Mouse (Mus musculus) lung, postnatal 36 days (tissue): ENCODE measurements around the gene Hyal1.

Experiments used
- DNase-seq: peaks from one replicate; pipeline ENCODE4 v3.0.0; 2022; ENCODE audit warnings: mixed read lengths

Gene Hyal1

DNA sequence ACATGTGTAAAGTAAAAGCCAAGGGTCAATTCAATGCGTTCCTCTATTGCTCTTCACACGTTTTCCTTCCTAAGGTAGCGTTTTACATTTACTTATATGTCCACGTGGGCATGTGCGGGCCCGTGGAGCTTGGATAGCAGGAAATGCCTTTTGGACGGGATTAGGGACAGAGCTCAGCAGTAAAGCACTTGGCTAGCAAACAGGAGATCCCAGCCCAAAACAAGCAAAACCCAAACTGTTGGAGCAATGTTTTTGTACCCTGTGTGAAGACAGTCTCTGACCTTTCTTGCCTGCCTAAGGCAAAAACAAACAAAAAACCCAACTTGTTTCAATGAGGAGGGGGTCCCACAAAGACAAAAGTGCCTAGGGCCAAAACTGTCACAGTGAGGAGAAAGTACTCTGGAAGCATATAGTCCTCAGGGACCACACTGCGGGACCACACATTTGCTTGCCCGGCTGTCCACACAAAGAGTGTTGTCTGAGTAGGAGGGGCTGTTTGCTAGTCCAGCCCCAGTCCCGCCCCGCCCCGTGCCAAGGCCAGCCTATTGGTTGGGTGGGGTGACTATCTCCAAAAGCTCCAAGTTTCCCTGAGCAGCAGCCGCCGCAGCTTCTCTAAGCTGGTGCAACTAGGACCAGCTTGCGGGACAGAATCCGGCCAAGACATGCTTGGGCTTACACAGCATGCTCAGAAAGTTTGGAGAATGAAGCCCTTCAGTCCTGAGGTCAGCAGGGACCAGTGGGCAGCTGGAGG is at the start of gene Hyal1:
Hyal1 (plus strand) TSS at position 571 of the 751 bp plus-strand sequence.
- DNase-seq: peak; percentile 91

DNA sequence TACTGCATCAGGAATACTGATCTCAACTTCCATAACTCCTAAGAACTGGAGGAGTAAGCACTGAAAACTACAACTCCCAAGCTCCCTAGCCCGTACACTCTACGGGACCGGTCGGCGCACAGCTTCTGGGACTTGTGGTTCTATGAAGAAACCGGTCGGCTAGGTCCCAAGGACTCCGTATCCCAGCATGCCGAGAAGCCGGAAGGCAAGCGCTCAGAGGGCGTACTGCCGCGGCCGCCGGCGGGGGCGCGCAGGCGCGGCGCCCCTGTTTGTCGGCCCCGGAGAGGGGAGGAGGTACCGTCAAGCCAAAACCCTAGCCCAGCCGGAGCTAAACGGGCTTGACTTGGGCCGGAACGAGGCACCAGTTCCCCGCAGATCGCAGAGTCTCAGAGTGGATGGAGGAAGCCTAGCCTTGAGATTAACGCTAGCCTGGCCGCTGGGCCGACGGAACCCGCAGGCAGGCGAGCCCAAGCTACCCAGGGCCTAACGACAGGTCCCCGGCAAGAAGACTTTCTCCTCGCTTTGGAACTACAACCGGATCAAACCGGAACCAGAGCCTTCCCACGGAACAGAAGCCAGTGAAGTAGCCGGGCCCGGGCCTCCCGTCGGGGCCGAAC is 42.8 kb upstream of the Hyal1 start, which contains the start of gene Tmem115:
Tmem115 (plus strand) TSS at position 155 of the 617 bp plus-strand sequence.
- peak; percentile 98 for DNase-seq

DNA sequence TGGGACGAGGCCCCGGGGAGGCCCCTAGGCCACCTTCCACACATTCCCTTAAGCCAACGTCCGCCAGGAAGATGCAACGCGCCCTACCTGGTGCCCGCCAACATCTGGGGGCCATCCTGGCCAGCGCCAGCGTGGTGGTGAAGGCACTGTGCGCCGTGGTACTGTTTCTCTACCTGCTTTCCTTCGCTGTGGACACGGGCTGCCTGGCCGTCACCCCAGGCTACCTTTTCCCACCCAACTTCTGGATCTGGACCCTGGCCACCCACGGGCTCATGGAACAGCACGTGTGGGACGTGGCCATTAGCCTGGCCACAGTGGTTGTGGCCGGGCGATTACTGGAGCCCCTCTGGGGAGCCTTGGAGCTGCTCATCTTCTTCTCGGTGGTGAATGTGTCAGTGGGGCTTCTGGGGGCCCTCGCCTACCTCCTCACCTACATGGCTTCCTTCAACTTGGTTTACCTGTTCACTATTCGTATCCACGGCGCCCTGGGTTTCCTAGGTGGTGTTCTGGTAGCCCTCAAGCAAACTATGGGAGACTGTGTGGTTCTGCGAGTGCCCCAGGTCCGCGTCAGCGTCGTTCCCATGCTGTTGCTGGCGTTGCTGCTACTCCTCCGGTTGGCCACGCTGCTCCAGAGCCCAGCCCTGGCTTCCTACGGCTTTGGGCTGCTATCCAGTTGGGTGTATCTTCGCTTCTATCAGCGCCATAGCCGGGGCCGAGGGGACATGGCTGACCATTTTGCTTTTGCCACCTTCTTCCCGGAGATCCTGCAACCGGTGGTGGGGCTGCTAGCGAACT is 42.1 kb upstream of the Hyal1 start:
- DNase-seq: no peak

DNA sequence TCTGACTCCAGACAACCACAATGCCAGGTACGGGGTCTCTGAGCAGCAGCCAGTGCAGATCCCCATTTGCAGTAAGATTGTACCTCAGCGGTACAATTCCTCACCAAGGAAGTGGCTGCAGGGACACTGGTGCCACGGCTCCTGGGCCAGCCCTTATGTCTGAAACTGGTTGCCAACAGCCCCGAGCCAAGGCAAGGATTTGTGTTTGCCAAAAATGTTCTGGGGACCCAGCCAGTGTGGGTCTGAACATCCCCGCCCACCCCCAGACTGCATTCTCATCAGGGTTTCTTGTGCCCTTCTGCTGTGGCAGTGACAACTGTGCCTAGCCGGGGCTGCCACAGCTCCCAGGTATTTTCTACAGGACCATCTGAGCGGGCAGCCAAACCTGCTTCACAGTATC is 38.5 kb upstream of the Hyal1 start:
- no peak for DNase-seq

DNA sequence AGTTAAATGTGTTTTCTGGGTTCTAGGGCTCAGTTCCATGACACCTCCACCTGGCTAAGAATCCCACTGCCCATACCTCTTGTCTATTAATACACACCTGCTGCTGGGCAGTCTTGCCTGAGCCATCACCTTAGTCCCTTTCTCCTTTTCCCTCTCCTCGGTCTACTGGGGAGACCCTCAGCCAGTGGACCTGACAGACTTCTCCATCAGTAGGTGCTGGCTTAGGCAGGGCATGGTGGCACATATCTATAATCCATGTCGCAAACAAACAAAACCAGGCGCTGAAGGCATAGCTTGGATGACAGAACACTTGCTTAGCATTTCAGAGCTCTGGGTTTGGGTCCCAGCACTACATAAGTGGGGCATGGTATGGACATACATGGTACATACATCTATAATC is 38.0 kb upstream of the Hyal1 start:
- no peak for DNase-seq

DNA sequence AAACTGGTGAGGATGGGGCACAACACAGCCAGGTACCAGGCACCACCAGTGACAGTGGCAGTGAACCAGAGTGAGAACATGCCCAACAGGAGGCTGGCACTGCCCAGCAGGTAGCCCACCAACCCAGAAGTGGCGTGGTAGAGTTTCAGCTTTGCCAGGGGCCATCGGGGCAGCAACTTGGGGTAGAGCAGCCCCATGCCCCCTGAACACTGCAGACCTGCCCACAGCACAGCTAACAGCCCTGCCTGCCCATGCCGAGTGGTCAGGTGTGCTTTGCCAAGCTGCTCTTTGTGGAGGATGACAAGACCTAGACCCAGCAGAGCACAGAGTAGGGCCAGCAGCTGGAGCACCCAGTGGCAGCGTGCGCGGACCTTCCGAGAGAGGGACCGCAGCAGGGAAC is 36.8 kb upstream of the Hyal1 start:
- DNase-seq: no peak

DNA sequence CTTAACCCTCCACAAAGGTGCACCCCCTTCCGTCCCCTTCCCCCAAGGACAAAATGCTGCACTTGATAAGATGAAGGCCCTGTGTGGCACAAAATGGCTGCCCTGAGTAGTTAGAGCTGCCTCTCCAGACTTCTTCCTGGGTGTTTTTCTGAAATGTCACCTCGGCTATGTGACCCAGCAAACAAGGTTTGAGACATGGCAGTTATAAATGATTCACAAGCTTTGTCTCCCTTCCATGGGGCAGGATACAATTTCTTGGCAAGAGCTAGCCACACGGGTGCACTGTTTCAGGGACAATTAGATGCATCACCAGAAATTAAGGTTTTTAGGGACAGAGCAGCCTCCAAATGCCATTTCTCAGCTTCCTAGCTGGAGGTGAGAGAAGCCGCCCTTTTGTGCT is 36.3 kb upstream of the Hyal1 start:
- no peak for DNase-seq

DNA sequence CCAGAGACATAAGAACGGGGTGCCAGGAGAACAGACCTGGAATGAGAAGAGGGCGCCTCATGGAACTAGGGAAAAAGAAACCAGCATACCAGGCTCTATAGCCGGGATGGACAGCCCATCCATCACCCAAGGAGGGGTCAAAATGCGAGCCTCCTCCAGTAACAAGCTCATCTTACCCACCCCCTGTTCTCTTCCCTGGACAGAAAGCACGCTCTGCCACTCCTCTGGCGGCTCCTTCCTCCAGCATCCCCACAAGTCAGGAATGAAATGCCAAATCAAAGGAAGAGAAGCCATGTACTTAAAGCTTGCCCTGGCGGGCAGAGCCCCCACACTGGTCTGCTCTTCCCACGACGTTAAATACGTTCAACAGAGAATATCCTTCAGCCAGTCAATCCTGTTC is 35.7 kb upstream of the Hyal1 start:
- no peak for DNase-seq

DNA sequence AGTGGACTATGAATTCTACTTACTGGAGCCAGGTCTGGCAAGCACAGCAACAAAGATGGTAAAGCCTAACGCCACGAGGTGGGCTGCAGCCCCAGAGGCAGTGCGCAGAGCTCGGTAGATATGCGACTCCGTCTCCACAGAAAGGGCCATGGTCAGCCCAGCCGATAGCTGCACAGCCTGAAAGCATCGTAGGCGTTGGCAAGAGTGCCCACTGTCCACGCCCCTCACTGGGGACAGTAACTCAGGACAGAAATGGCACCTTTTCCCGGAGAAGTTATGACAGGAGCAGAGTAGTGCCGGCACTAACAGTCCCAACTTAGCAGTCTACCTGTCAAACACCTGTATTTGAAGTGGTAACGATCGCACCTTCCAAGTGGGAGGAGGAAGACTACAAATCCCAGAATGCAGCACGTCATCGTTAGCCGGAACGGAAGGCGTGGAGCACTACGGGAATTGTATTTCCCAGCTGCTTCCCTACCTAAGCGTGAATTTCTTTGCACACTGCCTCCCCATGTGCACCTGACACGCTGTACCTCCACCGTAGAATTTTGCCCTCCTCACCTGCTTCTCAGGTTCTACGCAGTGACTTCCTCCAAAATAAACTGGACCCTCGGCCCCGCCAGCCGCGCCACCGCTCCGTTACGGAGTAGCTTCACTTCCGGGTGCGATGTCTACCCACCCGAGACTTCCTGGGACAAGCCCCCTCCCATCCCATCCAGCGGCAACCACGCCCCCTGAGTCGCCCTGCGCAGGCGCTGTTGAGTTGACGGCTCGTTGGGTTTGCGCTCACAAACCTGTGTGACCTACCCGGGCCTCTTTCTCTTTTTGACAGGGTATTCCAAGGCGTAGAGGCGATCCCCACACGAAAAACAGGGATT is 35.0 kb upstream of the Hyal1 start, which contains the start of the genes Cyb561d2 and Nprl2:
Cyb561d2 (minus strand) TSS at position 720 of the 878 bp plus-strand sequence.
Nprl2 (plus strand) TSS at position 753 of the 878 bp plus-strand sequence.
- peak; percentile 96 for DNase-seq

DNA sequence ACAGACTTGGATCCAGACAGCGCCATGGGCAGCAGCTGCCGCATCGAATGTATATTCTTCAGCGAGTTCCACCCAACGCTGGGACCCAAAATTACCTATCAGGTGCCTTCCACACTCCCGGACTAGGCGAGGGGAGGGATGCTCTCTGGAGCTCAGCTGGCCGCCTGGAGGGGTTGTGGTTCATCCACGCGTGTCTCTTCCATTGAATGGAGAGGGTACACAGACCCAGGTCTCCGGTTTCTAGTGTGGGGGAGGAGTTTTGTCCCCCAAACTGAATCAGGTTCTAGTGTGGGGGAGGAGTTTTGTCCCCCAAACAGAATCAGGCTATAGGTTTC is 34.4 kb upstream of the Hyal1 start:
- DNase-seq: no peak

DNA sequence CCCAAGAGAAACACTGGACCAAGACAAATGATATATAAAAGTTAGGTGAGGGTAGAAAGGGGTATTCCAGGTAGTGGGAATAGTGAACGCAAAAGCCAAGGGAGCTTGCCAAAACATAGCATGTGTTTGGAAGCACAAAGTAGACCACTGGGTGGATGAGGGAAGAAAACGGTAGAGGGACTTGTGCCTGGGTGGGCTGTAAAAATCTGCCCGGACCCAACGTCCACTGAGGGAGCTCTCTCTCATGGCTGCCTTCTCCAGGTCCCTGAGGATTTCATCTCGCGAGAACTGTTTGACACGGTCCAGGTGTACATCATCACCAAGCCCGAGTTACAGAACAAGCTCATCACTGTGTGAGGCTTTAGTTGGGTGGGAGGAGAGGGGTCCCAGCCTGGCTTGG is 34.0 kb upstream of the Hyal1 start:
- no peak for DNase-seq

DNA sequence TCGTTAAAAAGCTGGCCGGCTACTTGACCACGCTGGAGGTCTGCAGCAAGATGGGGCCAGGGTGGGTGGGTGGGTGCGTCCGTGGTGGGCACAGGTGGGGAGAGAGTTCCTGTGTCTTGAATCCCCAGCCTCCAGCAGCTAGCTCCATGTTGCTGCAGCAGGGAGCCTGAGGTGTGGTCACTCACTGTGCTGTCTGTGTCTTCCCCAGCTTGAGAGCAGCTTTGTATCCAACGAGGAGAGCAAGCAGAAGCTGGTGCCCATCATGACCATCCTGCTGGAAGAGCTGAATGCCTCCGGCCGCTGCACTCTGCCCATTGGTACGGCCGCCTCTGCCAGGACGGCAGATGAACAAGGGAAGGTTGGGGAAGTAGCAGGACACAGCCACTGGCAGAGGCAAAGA is 33.4 kb upstream of the Hyal1 start:
- no peak for DNase-seq

DNA sequence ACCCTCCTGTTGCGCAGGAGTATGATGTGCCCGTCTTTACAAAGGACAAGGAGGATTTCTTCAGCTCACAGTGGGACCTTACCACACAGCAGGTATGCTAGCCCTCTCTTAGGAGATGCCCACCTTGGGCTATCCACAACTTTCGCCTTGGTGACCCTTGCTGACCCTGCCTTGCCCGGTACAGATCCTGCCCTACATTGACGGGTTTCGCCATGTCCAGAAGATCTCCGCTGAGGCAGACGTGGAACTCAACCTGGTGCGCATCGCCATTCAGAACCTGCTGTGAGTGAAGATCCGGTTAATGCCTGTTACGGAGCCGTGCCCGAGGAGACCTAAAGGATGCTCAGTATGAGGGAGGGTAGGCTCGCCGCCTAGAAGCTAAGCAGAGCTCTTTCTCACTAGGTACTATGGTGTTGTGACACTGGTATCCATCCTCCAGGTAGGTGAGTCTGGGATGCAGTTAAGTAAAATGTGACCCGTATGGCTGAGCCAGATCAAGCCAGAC is 32.5 kb upstream of the Hyal1 start:
- no peak for DNase-seq

DNA sequence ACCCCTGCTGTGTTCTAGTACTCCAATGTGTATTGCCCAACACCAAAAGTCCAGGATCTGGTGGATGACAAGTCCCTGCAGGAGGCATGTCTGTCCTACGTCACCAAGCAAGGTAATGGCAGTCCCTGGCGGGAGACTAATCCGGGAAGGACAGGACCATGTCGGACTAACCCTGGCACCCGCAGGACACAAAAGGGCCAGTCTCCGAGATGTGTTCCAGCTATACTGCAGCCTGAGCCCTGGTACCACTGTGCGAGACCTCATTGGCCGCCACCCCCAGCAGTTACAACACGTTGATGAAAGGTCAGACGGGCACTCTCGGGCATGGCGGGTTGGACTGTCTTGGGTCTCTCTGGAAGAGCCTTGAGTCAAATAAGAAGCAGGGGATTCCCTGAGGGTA is 32.0 kb upstream of the Hyal1 start:
- DNase-seq: no peak

DNA sequence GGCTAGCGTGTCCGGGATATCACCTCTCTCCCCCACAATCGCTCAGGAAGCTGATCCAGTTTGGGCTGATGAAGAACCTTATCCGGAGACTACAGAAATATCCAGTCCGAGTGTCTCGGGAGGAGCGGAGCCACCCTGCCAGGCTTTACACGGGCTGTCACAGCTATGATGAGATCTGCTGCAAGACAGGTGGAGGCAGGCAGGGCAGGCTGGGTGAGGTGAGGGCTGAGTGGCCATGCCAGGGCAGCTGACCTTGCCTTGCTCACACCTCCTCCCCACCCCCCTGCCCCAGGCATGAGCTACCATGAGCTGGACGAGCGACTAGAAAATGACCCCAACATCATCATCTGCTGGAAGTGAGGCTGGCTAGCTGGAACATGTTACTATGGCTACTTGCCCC is 31.5 kb upstream of the Hyal1 start:
- DNase-seq: no peak

DNA sequence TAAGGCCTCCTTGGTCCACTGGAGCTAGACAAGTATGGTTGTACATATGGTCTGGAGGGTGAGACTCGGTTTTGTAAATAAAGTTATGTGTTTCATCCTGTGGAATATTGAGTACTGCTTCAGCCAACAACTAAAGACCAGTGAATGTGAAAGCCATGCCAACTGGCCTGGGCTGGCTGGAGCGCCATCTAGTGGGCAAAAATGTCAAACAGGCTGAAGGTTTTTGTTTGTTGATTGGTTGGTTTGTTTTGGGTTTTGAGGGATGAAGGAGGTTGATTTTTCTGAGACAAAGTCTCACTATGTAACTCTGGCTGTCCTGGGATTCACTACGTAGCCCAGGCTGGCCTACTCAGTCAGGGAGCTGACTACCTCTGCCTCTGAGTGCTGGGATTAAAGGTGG is 31.1 kb upstream of the Hyal1 start:
- DNase-seq: peak; percentile 86

DNA sequence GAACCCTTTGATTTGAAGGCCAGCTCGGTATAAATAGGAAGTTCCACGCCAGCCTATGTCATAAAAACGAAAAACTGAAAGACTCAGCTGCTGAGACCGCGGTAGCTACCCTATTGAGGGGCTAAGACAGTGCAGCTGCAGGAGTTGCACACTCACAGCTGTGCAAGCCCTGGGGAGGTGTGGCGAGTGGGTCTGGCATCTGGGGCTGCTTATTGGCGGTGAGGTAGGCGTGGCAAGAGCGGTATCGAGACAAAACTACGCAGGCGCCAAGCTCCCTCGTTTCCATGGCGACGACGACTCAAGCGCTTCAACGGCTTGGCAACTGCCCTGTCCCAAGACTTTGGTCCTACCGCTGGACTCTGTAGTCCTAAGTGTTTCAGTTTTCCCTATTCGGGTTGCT is 29.7 kb upstream of the Hyal1 start, which contains the start of gene Zmynd10:
Zmynd10 (plus strand) TSS at position 273 of the 400 bp plus-strand sequence.
- peak; percentile 96 for DNase-seq

DNA sequence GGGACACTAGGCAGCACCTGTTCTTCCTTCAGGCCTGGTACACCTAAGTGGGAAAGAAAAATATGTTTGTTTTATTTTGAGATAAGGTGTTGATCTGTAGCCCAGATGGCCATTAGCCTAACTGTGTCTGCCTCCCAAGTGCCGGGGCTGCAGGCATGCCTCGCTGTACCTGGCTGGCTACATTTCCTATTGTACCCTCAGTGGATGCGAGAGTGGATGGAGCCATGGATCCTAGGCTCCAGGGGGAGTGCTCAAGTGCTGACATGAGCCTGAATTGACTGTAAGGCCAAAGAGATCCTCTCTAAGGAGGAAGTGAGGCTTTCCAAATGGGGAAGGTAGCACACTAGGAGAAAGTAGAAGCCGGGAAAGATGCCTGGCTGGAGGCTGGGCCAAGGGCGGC is 28.8 kb upstream of the Hyal1 start:
- DNase-seq: no peak

DNA sequence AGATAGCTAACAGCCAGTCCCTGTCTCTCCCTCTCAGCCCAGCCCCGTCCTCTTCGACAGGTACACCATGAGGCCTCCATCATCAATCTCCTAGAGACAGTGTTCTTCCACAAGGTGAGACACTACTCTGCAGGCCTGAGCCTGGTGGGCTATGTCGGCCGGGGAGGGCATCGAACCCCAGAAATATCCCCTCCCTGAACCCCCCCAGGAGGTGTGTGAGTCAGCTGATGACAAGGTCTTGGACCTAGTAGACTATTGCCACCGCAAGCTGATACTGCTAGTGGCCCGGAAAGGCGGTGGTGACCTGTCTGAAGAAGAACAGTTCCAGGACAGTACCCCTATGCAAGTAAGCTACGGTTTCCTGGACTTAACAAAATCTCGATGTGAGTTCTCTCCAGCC is 27.9 kb upstream of the Hyal1 start:
- DNase-seq: no peak

DNA sequence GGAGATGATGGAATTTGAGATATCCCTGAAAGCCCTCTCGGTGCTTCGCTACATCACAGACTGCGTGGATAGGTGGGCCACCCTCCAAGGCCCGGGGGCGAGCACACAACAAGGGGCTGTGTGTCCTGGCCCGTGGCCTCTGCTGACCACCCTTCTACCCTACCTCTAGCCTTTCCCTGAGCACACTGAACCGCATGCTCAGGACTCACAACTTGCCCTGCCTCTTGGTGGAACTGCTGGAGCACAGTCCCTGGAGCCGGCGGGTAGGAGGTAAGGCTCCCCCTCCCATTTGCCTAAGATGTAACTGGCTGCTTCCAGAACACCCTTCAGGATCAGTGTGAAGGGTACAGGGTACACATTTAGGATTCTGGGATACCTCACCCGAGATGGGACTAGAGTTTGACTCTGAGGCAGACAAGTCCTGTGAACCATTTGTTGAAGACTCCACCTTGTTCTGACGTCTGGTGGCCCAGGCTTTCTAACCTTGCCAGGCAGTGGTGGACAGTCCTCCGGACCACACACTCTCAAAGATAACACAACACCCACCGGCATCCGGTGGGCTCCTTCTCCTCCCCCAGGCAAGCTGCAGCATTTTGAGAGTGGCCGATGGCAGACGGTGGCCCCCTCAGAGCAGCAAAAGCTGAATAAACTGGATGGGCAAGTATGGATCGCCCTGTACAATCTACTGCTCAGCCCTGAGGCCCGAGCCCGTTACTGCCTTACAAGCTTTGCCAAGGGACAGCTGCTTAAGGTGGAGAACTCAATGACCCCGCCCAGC is 27.2 kb upstream of the Hyal1 start:
- no peak for DNase-seq

DNA sequence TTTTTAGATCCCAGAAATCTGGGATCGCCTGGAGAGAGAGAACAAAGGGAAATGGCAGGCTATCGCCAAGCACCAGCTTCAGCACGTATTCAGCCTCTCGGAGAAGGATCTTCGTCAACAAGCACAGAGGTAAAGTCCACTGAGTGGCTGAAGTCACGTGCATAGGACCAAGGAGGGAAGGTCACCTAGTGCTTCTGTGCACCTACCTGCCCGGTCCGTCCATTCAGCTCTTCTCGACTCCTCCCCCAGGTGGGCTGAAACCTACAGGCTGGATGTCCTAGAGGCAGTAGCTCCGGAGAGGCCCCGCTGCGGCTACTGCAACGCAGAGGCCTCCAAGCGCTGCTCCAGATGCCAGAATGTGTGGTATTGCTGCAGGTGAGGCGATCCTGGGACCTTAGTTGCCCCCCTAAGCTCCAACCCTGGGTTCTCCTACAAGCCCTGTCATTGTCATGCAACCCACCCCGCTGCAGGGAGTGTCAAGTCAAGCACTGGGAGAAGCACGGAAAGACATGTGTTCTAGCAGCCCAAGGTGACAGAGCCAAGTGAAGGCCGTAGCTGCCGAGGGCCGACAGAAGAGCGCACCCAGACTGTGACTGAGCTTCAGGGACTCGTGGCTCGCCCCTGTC is 26.1 kb upstream of the Hyal1 start:
- DNase-seq: peak; percentile 74
